Mouse (Mus musculus) cerebellum, adult 9-11 months (tissue): ENCODE data around the gene Gpx2.
A peak's percentile ranks its signal among the peaks of the same experiment; 100 is the strongest.

ENCODE experiments used
- DNase-seq: peaks from one replicate; pipeline ENCODE4 v3.0.0; 2022

Gpx2 gene

GRCm38 (mm10) chr12:76795350-76795749, at the start of gene Gpx2:
Gene Gpx2, minus strand, starts transcription at chr12:76795554.
- no peak for DNase-seq

- no peak for DNase-seq
Observed at GRCm38 (mm10) chr12:76844346-76845061, 49.1 kb upstream of the Gpx2 start.

GRCm38 (mm10) chr12:76840081-76840480, 44.7 kb upstream of the Gpx2 start:
- DNase-seq, result peak; percentile 47

- no peak for DNase-seq
Observed at GRCm38 (mm10) chr12:76839298-76839697, 43.9 kb upstream of the Gpx2 start.

- DNase-seq, result no peak
Observed at GRCm38 (mm10) chr12:76837844-76838650, 42.7 kb upstream of the Gpx2 start.

- DNase-seq, result peak; percentile 99
Observed at GRCm38 (mm10) chr12:76837101-76837843, 41.9 kb upstream of the Gpx2 start.

GRCm38 (mm10) chr12:76832704-76833103, 37.4 kb upstream of the Gpx2 start:
- peak; percentile 50 for DNase-seq

- no peak for DNase-seq
Observed at GRCm38 (mm10) chr12:76825283-76825682, 29.9 kb upstream of the Gpx2 start.

- DNase-seq, result peak; percentile 68
Observed at GRCm38 (mm10) chr12:76822651-76823041, 27.3 kb upstream of the Gpx2 start, which contains the start of gene Rab15. Gene Rab15, minus strand, starts transcription at chr12:76822908.

- peak; percentile 74 for DNase-seq
Observed at GRCm38 (mm10) chr12:76822002-76822650, 26.8 kb upstream of the Gpx2 start.

- DNase-seq, result peak; percentile 63
Observed at GRCm38 (mm10) chr12:76820615-76821014, 25.3 kb upstream of the Gpx2 start.

GRCm38 (mm10) chr12:76819816-76820215, 24.5 kb upstream of the Gpx2 start:
- DNase-seq, result no peak

- DNase-seq, result no peak
Observed at GRCm38 (mm10) chr12:76818908-76819307, 23.6 kb upstream of the Gpx2 start.

GRCm38 (mm10) chr12:76818120-76818519, 22.8 kb upstream of the Gpx2 start:
- DNase-seq, result no peak

GRCm38 (mm10) chr12:76817176-76817575, 21.8 kb upstream of the Gpx2 start:
- peak; percentile 77 for DNase-seq

GRCm38 (mm10) chr12:76816720-76817119, 21.4 kb upstream of the Gpx2 start:
- peak; percentile 47 for DNase-seq

- DNase-seq, result peak; percentile 71
Observed at GRCm38 (mm10) chr12:76814120-76814519, 18.8 kb upstream of the Gpx2 start.

GRCm38 (mm10) chr12:76813543-76813942, 18.2 kb upstream of the Gpx2 start:
- DNase-seq, result peak; percentile 31

GRCm38 (mm10) chr12:76811006-76811405, 15.7 kb upstream of the Gpx2 start:
- peak; percentile 81 for DNase-seq

- DNase-seq, result peak; percentile 52
Observed at GRCm38 (mm10) chr12:76810491-76810890, 15.1 kb upstream of the Gpx2 start.

GRCm38 (mm10) chr12:76807796-76808195, 12.4 kb upstream of the Gpx2 start:
- peak; percentile 28 for DNase-seq

- peak; percentile 99 for DNase-seq
Observed at GRCm38 (mm10) chr12:76805056-76805811, 9.9 kb upstream of the Gpx2 start.
